Mouse (Mus musculus) kidney, postnatal 0 days (tissue): ENCODE results near the gene Pomc. TPM values are rescaled to one million over a fixed set of nuclear protein-coding genes. Genes with fewer than 3 reads are reported as not detected.

Experiments used
- ATAC-seq: fragments of 200-750 bp; cut with Nextera tagmentation; replicated peaks from 2 replicates; pipeline ENCODE4 v1.8.0; 2017; ENCODE audit warnings: low read depth, moderate number of reproducible peaks, moderate TSS enrichment, moderate library complexity; ENCODE audit not compliant: low FRiP score
- DNase-seq: peaks from one replicate; pipeline ENCODE4 v3.0.0-alpha.2; 2016; ENCODE audit warnings: low spot score
- H3K27ac ChIP-seq: fragments of 300-500 bp; sonication (generic); 2 replicates; pipeline ENCODE4 v1.5.1; 2014; ENCODE audit warnings: mild to moderate bottlenecking
- H3K27me3 ChIP-seq: fragments of 300-500 bp; sonication (generic); 2 replicates; pipeline ENCODE4 v1.6.1; 2014; ENCODE audit warnings: low read length, mixed read lengths; ENCODE audit not compliant: insufficient read depth
- H3K36me3 ChIP-seq: fragments of 300-500 bp; sonication (generic); 2 replicates; pipeline ENCODE4 v1.6.1; 2014; ENCODE audit warnings: low read length, mixed read lengths; ENCODE audit not compliant: insufficient read depth
- H3K4me1 ChIP-seq: fragments of 300-500 bp; sonication (generic); replicated peaks from 2 replicates; pipeline ENCODE4 v1.6.1; 2014; ENCODE audit warnings: antibody characterized with exemption, low read length, mixed read lengths; ENCODE audit not compliant: insufficient read depth
- H3K4me2 ChIP-seq: fragments of 300-500 bp; sonication (generic); 2 replicates; pipeline ENCODE4 v1.6.1; 2014; ENCODE audit warnings: mild to moderate bottlenecking, low read length, moderate library complexity, mixed read lengths
- H3K4me3 ChIP-seq: fragments of 300-500 bp; sonication (generic); replicated peaks from 2 replicates; pipeline ENCODE4 v1.5.1; 2014; ENCODE audit warnings: low read depth, low read length
- H3K9ac ChIP-seq: fragments of 300-500 bp; sonication (generic); 2 replicates; pipeline ENCODE4 v1.6.1; 2014; ENCODE audit warnings: low read depth, low read length
- H3K9me3 ChIP-seq: fragments of 300-500 bp; sonication (generic); replicated peaks from 2 replicates; pipeline ENCODE4 v1.6.1; 2016; ENCODE audit warnings: low read length, inconsistent platforms, mixed read lengths
- CTCF ChIP-seq: IDR thresholded peaks from 2 replicates; pipeline ENCODE4 v1.5.1; 2016; ENCODE audit warnings: antibody characterized with exemption, low read depth, mild to moderate bottlenecking, moderate library complexity
- WGBS: fragments of 180-500 bp; shearing (Covaris S2); extraction: QIAGEN DNeasy Blood & Tissue Kit; methylation state at CpG from one replicate; pipeline ENCODE4 v1.1.7; 2014; 5-methylcytosine and 5-hydroxymethylcytosine counted together
- polyA plus RNA-seq: library from polyadenylated mRNA; unstranded; fragments of >200 nt; fragmentation: Nextera tagmentation; extraction: Ambion mirVana; gene quantifications from 2 replicates; pipeline ENCODE4 v1.2.1, GENCODE M21; 2015

Gene Pomc
- polyA plus RNA-seq, result 2.1 and 2.7 TPM in 2 replicates

- peaks cover 3% of the 10 kb centered on the region; the same call in 1 of the 2 replicates for H3K4me1 ChIP-seq
- DNase-seq (no peak), ATAC-seq (no peak)
- H3K27ac ChIP-seq, result no peak within 1 kb of the TSS
- H3K4me2 ChIP-seq, result no peak within 1 kb of the TSS
- H3K9ac ChIP-seq, result no peak within 1 kb of the TSS
- WGBS, result 20% methylated on average over 22 of the region's 22 CpGs
- H3K9me3 ChIP-seq, result no peaks in the 10 kb centered on the region
- TF ChIP-seq CTCF, result no peak
- no peaks in the 10 kb centered on the region for H3K36me3 ChIP-seq
- H3K4me3 ChIP-seq, result no peak within 1 kb of the TSS
- peaks cover 7% of the 10 kb centered on the region; the same call in 1 of the 2 replicates for H3K27me3 ChIP-seq
These were observed at the start of gene Pomc for GRCm38 (mm10) chr12:3954651-3955050. Pomc (plus strand) TSS chr12:3954951.

DNA sequence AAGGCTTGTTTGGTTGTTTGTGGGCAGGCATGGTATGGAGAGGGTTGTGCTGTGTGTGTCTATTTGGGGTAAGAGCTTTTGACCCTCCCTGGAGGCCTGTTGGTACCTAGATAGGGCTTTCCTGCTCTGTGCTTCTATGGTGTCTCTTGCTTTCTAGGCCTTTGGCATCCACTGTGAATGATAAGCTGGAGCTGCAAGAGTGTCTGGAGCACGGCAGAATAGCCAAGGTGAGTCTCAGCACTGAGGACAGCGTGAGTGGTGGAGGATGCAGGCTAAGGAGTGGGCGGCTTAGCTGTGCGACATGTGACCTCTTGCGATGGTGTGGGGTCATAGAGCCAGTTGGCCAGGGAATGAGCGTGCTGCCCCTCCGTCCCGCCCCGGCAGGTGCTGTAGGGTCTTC lies 49.3 kb upstream of the Pomc start:
- ATAC-seq (no peak), DNase-seq (no peak)
- Histone ChIP-seq H3K27me3 (no peaks in the 10 kb centered on the region), H3K4me2 (no peak overlapping the region), H3K9me3 (no peaks in the 10 kb centered on the region), H3K27ac (no peak overlapping the region), H3K4me3 (no peak overlapping the region), H3K9ac (no peak overlapping the region), H3K4me1 (no peaks in the 10 kb centered on the region), H3K36me3 (peaks cover 70% of the 10 kb centered on the region)
- WGBS, result 84% methylated on average over 9 of the region's 9 CpGs
- TF ChIP-seq CTCF, result no peak

GRCm38 (mm10) chr12:3906308-3906707 lies 48.4 kb upstream of the Pomc start:
- DNase-seq (peak; percentile 16), ATAC-seq (no peak)
- TF ChIP-seq CTCF, result no peak
- Histone ChIP-seq H3K27me3 (no peaks in the 10 kb centered on the region), H3K36me3 (peaks cover 68% of the 10 kb centered on the region), H3K4me1 (no peaks in the 10 kb centered on the region), H3K4me2 (no peak overlapping the region), H3K27ac (no peak overlapping the region), H3K9ac (no peak overlapping the region), H3K9me3 (no peaks in the 10 kb centered on the region), H3K4me3 (no peak overlapping the region)

DNA sequence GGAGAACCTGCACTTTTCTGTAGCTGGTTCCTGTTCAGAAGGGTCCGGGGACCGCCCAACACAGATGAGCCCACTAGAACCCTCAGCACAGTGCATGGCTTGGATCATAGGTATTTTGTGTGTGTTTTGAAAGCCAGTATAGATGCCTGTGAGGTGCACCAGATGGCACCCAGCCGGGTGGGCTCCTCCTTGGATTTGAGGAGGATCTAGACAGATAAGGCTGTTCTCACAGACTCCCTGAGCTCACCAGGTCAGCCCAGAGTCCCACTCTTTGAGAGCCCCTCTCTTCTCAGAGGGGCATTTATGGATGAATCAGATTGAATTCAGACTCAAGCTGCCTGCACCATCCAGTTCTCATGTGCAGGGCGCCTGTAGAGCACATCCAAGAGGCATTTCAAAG lies 47.7 kb upstream of the Pomc start:
- H3K27me3 ChIP-seq, result no peaks in the 10 kb centered on the region
- ATAC-seq (no peak), DNase-seq (no peak)
- no peak overlapping the region for H3K27ac ChIP-seq
- H3K36me3 ChIP-seq, result peaks cover 61% of the 10 kb centered on the region
- no peaks in the 10 kb centered on the region for H3K4me1 ChIP-seq
- H3K9ac ChIP-seq, result no peak overlapping the region
- TF ChIP-seq CTCF, result no peak
- WGBS, result 87% methylated on average over 4 of the region's 4 CpGs
- H3K9me3 ChIP-seq, result no peaks in the 10 kb centered on the region
- no peak overlapping the region for H3K4me3 ChIP-seq
- no peak overlapping the region for H3K4me2 ChIP-seq

DNA sequence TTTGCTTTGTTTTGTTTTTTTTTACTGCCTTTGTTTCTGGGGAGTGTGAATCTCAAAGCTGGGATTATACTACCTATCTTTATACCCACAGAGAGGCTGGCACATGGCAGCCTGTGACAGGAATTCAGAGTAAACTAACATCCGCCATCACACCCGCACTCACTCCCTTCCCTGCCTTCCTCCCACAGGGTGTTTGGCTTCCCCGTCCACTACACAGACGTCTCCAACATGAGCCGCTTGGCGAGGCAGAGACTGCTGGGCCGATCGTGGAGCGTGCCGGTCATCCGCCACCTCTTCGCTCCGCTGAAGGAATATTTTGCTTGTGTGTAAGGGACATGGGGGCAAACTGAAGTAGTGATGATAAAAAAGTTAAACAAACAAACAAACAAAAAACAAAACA lies 47.3 kb upstream of the Pomc start:
- ATAC-seq (no peak), DNase-seq (no peak)
- whole genome bisulfite sequencing, result 56% methylated on average over 13 of the region's 13 CpGs
- no peak overlapping the region for H3K27ac ChIP-seq
- H3K4me1 ChIP-seq, result no peaks in the 10 kb centered on the region
- no peak for TF ChIP-seq CTCF
- H3K4me2 ChIP-seq, result no peak overlapping the region
- H3K9me3 ChIP-seq, result no peaks in the 10 kb centered on the region
- peaks cover 57% of the 10 kb centered on the region for H3K36me3 ChIP-seq
- H3K9ac ChIP-seq, result no peak overlapping the region
- no peaks in the 10 kb centered on the region for H3K27me3 ChIP-seq
- no peak overlapping the region for H3K4me3 ChIP-seq

DNA sequence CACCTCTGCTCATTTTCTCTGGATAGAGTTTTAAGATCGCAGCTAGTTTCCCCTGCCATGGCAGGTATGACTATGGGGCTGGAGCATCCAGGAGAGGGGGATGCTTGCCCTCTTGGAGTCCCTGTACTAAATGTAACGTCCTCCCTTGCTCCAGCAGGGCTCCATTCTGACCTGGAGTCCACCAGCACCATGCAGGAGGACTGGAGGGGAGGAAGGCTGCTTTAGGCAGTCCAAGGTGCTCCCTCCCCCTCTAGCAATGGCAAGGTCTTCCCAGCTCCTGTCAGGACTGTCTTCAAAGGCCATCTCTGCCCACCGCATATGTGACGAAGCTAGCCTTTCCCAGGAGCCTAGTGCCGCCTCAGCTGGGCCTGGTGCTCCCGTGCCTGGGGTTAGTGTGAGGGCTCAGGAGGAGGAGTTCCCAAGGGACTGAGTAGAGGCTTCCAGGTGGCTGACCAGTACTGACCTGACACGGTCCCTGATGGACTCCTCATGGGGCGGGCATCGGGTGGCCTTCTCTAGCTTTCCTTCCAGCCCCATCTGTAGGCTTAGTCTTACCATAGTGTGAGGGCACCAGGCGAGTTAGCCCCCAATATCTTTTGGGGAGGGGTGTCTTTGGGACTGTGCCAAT lies 44.2 kb upstream of the Pomc start:
- Histone ChIP-seq H3K4me2 (no peak overlapping the region), H3K9me3 (no peaks in the 10 kb centered on the region), H3K27ac (no peak overlapping the region), H3K4me1 (no peaks in the 10 kb centered on the region), H3K27me3 (no peaks in the 10 kb centered on the region), H3K9ac (no peak overlapping the region), H3K4me3 (no peak overlapping the region), H3K36me3 (peaks cover 38% of the 10 kb centered on the region)
- ATAC-seq, result peak; percentile 42; the same call in 1 of the 2 replicates
- WGBS, result 71% methylated on average over 10 of the region's 10 CpGs
- TF ChIP-seq CTCF, result no peak
- DNase-seq, result no peak
